In the genomic region with DNA sequence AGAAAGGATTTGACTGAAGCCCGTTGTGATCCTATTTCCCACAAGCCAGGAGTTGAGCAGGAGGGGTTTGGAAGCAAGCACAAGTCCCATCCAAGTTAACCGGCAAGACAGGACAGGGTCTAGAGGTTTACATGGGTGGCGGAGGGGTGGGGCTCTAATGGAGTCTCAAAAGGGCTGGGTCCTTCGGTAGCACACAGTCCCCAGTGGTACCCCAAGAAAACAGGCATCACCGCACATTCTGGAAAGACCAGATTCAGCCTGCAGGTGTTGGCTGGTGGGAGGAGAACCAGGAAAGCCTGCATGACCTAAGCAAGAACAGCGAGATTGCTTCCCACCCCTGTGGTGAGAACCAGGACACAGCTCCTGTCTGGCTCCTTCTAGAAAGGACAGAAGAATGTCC, we compare ENCODE assay signal across 23 mouse cellular contexts.
DNase-seq lines count a peak whose midpoint lies in the region; ATAC-seq and TF ChIP-seq lines count a peak whose summit lies in the region.
"Had no signal": no experiment of that assay in that cellular context is flagged by ENCODE, and none has a peak within 500 bp of the region (broad histone marks: within the 10 kb centered on the region; RNA-seq: fewer than 3 reads in every experiment).

No protein-coding gene starts in this region.

- H3K79me2 ChIP-seq in heart, adult 2 months (replicated peaks; ENCODE audit: control insufficient read depth, insufficient read depth, low read length): no peaks in the 10 kb centered on the region; the same call in 1 of the 2 replicates

- intact Hi-C loops in heart, adult 2 months (cut with DNase I): no loop called here

- peak overlapping the region; percentile 16; the same call in 1 of the 2 replicates for H3K9ac ChIP-seq in heart, embryonic 16.5 days (ENCODE audit: low read length)
- no peak overlapping the region for H3K9ac ChIP-seq in heart, adult 2 months (ENCODE audit: low read depth, low read length)
- no peak overlapping the region for H3K9ac ChIP-seq in embryonic facial prominence, embryonic 14.5 days (ENCODE audit: low read depth, low read length)
- H3K9ac ChIP-seq: forebrain, embryonic 15.5 days; liver, embryonic 12.5 days had no signal

- TF ChIP-seq CTCF in heart, adult 2 months (IDR thresholded peaks at IDR 0.05): no peak

- DNase-seq in heart, adult 2 months: no peak
- DNase-seq in embryonic facial prominence, embryonic 10.5 days (ENCODE audit: low spot score): no peak
- DNase-seq in embryonic facial prominence, embryonic 14.5 days (ENCODE audit: low spot score): peak; percentile 67
- DNase-seq in naive thymus-derived CD4-positive, alpha-beta T cell, adult 2 months (ENCODE audit: low read depth): peak; percentile 20
- DNase-seq in liver: no peak
- DNase-seq in layer of hippocampus, adult 8-10 months (ENCODE audit: low spot score in 2 of 2): no peak
- DNase-seq: adrenal gland, postnatal 10 days; cerebellum, adult 9-11 months; gastrocnemius, postnatal 10 days; heart, adult 18-20 months; kidney, postnatal 25 days; layer of hippocampus, postnatal 36 days; lung, adult 18-20 months; lung, postnatal 10 days; right cerebral cortex, postnatal 14 days; thymus, postnatal 4 days had no signal

- H3K4me2 ChIP-seq in heart, embryonic 16.5 days (ENCODE audit: low read depth, low read length): no peak overlapping the region
- no peak overlapping the region for H3K4me2 ChIP-seq in embryonic facial prominence, embryonic 14.5 days (ENCODE audit: low read depth, low read length)
- H3K4me2 ChIP-seq: forebrain, embryonic 15.5 days; liver, embryonic 12.5 days; midbrain, embryonic 11.5 days had no signal

- H3K36me3 ChIP-seq in heart, embryonic 16.5 days (ENCODE audit: control insufficient read depth, insufficient read depth): peaks cover 20% of the 10 kb centered on the region
- H3K36me3 ChIP-seq in heart, adult 2 months (ENCODE audit: control insufficient read depth, insufficient read depth, low read length): peaks cover 20% of the 10 kb centered on the region
- H3K36me3 ChIP-seq in embryonic facial prominence, embryonic 10.5 days (replicated peaks): no peaks in the 10 kb centered on the region
- no peaks in the 10 kb centered on the region for H3K36me3 ChIP-seq in embryonic facial prominence, embryonic 14.5 days (ENCODE audit: control insufficient read depth, insufficient read depth, low read length)
- H3K36me3 ChIP-seq: forebrain, embryonic 15.5 days had no signal

- 78% methylated on average over 6 of the region's 6 CpGs for WGBS in heart, embryonic 16.5 days
- WGBS in heart, adult 2 months: 80% methylated on average over 6 of the region's 6 CpGs
- WGBS in embryonic facial prominence, embryonic 10.5 days: 60% methylated on average over 6 of the region's 6 CpGs
- 57% methylated on average over 6 of the region's 6 CpGs for WGBS in embryonic facial prominence, embryonic 14.5 days

- peaks cover 15% of the 10 kb centered on the region for H3K4me1 ChIP-seq in heart, embryonic 16.5 days (ENCODE audit: control insufficient read depth, insufficient read depth, low read length)
- peaks cover 18% of the 10 kb centered on the region for H3K4me1 ChIP-seq in heart, adult 2 months (ENCODE audit: control insufficient read depth, insufficient read depth, low read length)
- peaks cover 39% of the 10 kb centered on the region for H3K4me1 ChIP-seq in embryonic facial prominence, embryonic 10.5 days
- peaks cover 5% of the 10 kb centered on the region; the same call in 1 of the 2 replicates for H3K4me1 ChIP-seq in embryonic facial prominence, embryonic 14.5 days (ENCODE audit: control insufficient read depth, insufficient read depth, low read length)
- H3K4me1 ChIP-seq: forebrain, embryonic 15.5 days; liver, embryonic 12.5 days had no signal

- no peak for TF ChIP-seq EP300 in heart, adult 2 months (IDR thresholded peaks at IDR 0.05; ENCODE audit: insufficient read depth, low read depth, low read length)

- no peak overlapping the region for H3K4me3 ChIP-seq in heart, embryonic 16.5 days (ENCODE audit: low read length)
- H3K4me3 ChIP-seq in heart, adult 2 months: no peak overlapping the region
- H3K4me3 ChIP-seq in embryonic facial prominence, embryonic 10.5 days: no peak overlapping the region
- no peak overlapping the region for H3K4me3 ChIP-seq in embryonic facial prominence, embryonic 14.5 days (ENCODE audit: low read depth, low read length)
- H3K4me3 ChIP-seq: erythroblast, embryonic 14.5 days; forebrain, embryonic 15.5 days; layer of hippocampus, adult 2 months; liver, embryonic 12.5 days had no signal

- no peak overlapping the region for H3K27ac ChIP-seq in heart, embryonic 16.5 days (ENCODE audit: low read length)
- no peak overlapping the region for H3K27ac ChIP-seq in heart, adult 2 months
- H3K27ac ChIP-seq in embryonic facial prominence, embryonic 10.5 days (replicated peaks): peak overlapping the region; percentile 16; the same call in 1 of the 2 replicates
- H3K27ac ChIP-seq in embryonic facial prominence, embryonic 14.5 days (replicated peaks; ENCODE audit: low read depth, low read length): peak overlapping the region; percentile 59
- H3K27ac ChIP-seq: forebrain, embryonic 15.5 days; layer of hippocampus, adult 2 months; liver, embryonic 12.5 days had no signal

- H3K27me3 ChIP-seq in heart, embryonic 16.5 days (ENCODE audit: control insufficient read depth, insufficient read depth, low read length): no peaks in the 10 kb centered on the region
- no peaks in the 10 kb centered on the region for H3K27me3 ChIP-seq in heart, adult 2 months (ENCODE audit: control insufficient read depth, insufficient read depth, low read length)
- peaks cover 4% of the 10 kb centered on the region; the same call in 1 of the 2 replicates for H3K27me3 ChIP-seq in embryonic facial prominence, embryonic 10.5 days (replicated peaks; ENCODE audit: low read depth, poor library complexity, severe bottlenecking)
- no peaks in the 10 kb centered on the region for H3K27me3 ChIP-seq in embryonic facial prominence, embryonic 14.5 days (replicated peaks; ENCODE audit: control insufficient read depth, insufficient read depth, low read length)
- H3K27me3 ChIP-seq: forebrain, embryonic 15.5 days had no signal

- no peak for ATAC-seq in heart, embryonic 16.5 days (replicated peaks; ENCODE audit: extremely low read depth, insufficient read depth, low FRiP score)
- peak; percentile 83 for ATAC-seq in embryonic facial prominence, embryonic 14.5 days (ENCODE audit: low read depth)
- ATAC-seq: forebrain, embryonic 15.5 days; intestine, postnatal 0 days; liver, embryonic 12.5 days had no signal

- no peak for TF ChIP-seq POLR2A in heart, adult 2 months (IDR thresholded peaks at IDR 0.05; ENCODE audit: insufficient read depth, low read depth, low read length)

- no peaks in the 10 kb centered on the region; the same call in 1 of the 2 replicates for H3K9me3 ChIP-seq in heart, embryonic 16.5 days (replicated peaks; ENCODE audit: control insufficient read depth, low read length)
- no peaks in the 10 kb centered on the region for H3K9me3 ChIP-seq in embryonic facial prominence, embryonic 10.5 days
- H3K9me3 ChIP-seq in embryonic facial prominence, embryonic 14.5 days (ENCODE audit: control insufficient read depth, low read length): no peaks in the 10 kb centered on the region
- H3K9me3 ChIP-seq: forebrain, embryonic 15.5 days; liver, embryonic 12.5 days had no signal

Comparison
In these comparisons a context has a peak if more than half of its experiments do, and no peak if none do; other contexts are left out.
1. DNase-seq: peak in embryonic facial prominence, embryonic 14.5 days (single experiment) and naive thymus-derived CD4-positive, alpha-beta T cell, adult 2 months (single experiment); none in heart, adult 2 months (0 of 2), embryonic facial prominence, embryonic 10.5 days (single experiment), liver (single experiment) and layer of hippocampus, adult 8-10 months (0 of 2).
2. H3K27ac ChIP-seq: peak in embryonic facial prominence, embryonic 10.5 days (single experiment) and embryonic facial prominence, embryonic 14.5 days (single experiment); none in heart, embryonic 16.5 days (single experiment) and heart, adult 2 months (single experiment).